Mouse (Mus musculus) cerebellum, postnatal 14 days (tissue): Measurements from ENCODE around the gene Edn3.
A peak's percentile ranks its signal among the peaks of the same experiment; 100 is the strongest.

Experiments used
- DNase-seq, 2 experiments: peaks; one replicate each; pipeline ENCODE4 v3.0.0; 2021; ENCODE audit warnings: mixed read lengths in 2 of 2

Edn3 gene

DNA sequence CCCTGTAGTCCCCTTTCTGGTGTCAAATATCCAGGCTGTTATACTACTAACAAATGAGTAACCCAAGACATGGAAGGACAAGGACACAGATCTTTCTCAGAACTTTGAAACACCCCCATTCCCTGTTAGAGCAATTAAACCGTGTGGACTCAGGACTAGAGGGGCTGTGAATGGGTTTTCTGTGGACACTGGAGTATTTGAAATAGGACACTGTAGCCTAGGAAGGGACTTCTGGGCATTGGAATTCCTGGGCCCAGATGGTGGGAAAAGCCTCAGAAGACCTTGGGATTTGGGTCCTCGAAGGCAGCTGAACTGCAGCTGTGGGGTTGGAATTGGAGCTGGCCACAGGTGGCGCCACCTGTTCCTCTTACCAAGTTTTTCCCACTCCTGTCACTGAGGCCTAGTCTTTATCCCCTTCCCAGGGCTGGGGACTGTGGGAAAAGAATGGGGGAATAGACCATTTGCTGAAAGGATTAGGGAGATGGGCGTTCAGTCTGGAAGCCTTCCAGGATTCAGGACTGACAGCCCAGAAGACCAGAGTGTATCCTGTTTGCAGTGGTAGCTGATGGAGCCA is 37.2 kb downstream of the Edn3 start:
- no peak for DNase-seq

DNA sequence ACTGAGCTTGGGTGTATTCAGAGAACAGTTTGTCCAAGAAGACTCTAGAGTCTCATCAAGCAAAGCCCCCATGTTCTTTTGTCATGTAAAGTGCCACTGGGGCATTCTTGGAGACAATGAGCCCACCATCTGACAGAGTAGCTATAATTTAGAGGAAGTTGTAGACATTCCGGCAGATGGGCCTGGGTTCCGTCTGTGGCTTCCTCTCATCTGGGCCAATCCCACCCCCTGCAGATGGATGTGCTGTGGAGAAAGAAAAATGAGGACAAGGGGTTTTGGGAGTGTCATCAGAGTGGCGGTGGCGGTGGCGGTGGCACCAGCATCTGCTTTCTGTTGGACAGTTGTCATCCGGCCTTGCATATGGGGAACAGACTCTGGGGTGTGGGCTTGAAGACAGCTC is 42.0 kb downstream of the Edn3 start:
- no peak for DNase-seq

GRCm38 (mm10) chr2:174803661-174804060 is 43.2 kb downstream of the Edn3 start:
- DNase-seq: no peak

DNA sequence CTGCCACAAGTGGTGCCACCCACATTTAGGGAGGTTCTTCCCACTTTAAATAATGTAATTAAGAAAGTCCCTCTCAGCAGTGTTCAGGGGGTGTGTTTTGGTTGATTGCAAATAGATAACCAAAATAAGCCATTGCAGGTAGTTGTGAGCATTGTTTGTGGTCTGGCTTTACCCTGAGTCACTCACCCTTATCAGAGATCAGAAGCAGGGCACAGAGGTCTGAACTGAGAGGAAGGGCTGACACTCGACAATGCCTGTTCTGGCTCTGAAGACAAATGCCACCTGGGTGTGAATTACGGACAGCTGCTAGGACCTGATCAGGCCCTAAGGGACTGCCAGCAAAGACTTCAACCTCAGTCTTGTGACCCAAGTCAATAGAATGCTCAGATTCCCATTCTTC is 47.5 kb downstream of the Edn3 start:
- no peak for DNase-seq

- DNase-seq: no peak
Measured at GRCm38 (mm10) chr2:174809296-174809695, 48.9 kb downstream of the Edn3 start.

DNA sequence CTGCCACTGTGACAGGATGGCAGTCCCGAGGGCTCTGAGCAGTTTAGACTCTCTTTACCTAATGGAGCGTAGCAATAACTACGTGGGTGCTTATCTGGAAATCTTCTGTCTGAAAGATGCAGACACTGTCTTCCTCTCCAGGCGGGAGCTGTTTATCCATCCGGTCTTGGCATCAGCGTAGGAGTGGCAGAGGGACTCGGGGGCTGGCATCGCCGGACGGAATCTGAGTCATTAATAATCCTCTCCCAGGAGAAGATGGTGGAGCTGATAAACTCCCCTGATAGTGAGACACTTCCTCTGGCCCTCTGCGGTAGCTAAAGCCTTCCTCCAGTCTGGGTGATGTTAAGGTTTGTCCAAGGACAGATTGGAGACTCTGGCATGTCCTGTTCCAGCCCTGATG is 52.9 kb downstream of the Edn3 start:
- DNase-seq: peak in 1 of 2 experiments; percentile 16

DNA sequence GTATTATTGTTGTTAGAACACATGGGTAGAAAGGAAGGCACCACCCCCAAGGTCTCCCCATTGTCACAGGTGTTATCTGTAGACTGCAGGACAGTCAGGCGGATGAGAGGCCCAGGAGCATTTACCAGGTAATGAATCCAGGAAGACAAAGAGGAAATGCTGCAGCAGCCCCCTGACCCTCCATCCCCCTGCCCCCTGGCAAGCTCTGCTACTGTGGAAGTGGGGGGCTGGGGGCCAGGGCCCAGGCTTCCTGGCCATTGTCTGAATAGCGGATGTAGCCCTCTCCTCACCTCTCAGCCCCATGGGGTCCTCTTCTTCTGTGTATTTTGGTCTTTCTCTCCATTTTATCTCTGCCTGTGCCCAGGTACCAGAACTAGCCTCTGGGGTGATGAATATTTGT is 55.7 kb downstream of the Edn3 start:
- no peak for DNase-seq

DNA sequence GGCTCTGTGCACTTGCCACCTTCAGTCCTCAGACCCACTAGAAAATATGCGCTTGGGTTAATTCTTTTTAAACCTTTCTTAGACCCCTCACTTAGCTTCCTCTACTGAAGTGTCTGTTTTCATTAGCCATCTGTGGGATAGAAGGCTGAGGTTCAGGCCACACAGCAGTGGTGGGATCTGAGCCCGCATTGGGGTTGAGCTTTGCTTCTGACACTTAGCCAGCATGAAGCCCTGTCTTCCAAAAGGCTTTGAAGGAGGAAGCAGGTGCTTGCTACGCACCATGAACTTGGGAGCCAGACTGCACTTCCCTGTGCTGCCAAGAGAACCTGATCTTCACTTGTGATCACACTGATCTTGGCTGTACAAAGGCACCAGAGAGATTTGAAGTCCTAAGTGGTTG is 59.9 kb downstream of the Edn3 start:
- peak; percentile 82 to 89 for DNase-seq

DNA sequence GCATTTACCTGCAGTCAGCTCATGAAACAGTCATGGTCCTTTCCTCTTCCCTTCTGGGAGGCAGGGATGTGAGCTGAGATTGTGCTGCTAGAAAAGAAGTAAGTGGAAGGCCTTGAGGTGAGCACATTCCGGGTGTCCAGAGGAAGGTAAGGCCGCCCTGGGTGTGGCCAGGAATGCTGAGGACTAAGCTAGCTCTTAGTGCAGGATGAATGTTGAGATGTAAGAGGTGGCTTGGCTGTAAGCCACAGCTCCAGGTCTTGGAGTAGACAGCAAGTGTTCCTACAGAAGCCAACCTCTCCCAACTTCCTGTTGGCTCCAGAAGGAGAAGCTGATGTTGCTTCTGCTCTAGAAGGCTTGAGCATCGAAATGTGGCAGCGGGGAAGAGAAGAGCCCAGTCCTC is 67.4 kb downstream of the Edn3 start:
- DNase-seq: no peak

GRCm38 (mm10) chr2:174833608-174834007 is 73.2 kb downstream of the Edn3 start:
- DNase-seq: no peak
